Mouse (Mus musculus): ENCODE measurements around the gene Grin2c. TPM values are rescaled to one million over a fixed set of nuclear protein-coding genes. Genes with fewer than 3 reads are reported as not detected.

Grin2c gene
- polyA plus RNA-seq, 1 experiment from 2014 or later = 0.21 TPM

DNA sequence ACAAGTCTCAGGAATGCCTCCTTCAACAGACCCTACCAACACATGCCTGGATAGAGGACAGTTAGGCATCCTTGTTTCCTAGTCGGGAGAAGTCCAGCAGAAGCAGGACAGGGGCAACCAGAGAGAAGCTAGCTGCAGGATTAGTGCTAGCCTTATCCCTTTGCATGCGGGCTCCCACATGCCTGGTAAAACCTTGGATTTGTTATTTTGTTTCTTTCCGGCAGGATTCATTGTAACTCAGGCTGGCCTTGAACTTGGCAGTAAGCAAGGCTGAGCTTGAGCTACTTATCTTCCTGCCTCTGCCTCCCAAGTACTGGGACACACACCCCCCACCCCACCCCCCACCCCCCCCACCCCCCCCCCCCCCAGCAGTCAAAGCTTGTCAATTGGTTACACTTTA lies 15.8 kb downstream of the Grin2c start:
- H3K4me3 ChIP-seq = no peak overlapping the region
- H3K27ac ChIP-seq = no peak overlapping the region
- 60% methylated on average over 3 of the region's 3 CpGs for WGBS
- ATAC-seq (replicated peaks) = no peak
- H3K36me3 ChIP-seq (replicated peaks) = no peaks in the 10 kb centered on the region
- H3K4me1 ChIP-seq = peaks cover 31% of the 10 kb centered on the region
- no peak overlapping the region for H3K9ac ChIP-seq
- no peak overlapping the region for H3K4me2 ChIP-seq
- peaks cover 47% of the 10 kb centered on the region for H3K27me3 ChIP-seq (replicated peaks)
- no peaks in the 10 kb centered on the region for H3K9me3 ChIP-seq

DNA sequence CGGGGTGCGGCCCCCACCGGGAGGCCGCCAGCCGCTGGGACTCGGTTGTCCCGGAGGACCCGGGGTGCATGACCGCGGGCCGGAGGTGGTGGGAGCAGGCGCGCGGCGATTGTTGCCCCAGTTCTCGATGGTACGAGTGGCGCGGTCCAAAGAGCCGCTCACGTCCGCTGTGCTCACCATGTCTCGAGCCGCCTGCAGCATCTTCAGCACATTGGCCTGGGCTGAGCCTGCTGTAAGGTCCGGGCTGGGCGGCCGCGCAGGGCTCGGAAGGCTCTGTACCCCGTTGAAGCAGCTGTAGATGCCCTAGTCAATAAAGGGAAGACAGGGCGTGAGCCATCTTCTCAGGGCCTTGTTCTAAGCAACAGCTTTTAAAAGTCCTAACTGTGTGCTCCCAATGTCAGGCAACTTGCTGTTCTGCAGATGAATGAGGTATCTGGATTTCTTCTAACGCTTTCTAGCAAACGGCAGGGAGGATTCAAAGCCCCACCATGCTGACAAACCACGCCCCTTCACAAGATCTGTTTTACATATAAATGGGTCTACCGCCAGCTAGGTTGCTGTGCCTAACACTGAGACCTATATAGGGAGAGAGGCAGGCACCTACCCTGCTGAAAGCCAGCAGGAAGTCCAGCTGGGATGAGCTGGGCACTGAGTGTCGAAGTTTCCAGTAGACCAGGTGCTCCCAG lies 16.5 kb downstream of the Grin2c start:
- Histone ChIP-seq H3K4me3 (peak overlapping the region; percentile 50), H3K27ac (no peak overlapping the region), H3K9me3 (no peaks in the 10 kb centered on the region), H3K4me2 (peak overlapping the region; percentile 97), H3K27me3 (replicated peaks) (peaks cover 43% of the 10 kb centered on the region), H3K9ac (peak overlapping the region; percentile 48), H3K4me1 (peaks cover 32% of the 10 kb centered on the region), H3K36me3 (replicated peaks) (no peaks in the 10 kb centered on the region)
- ATAC-seq (replicated peaks) = no peak
- WGBS = under 1% methylated on average over 36 of the region's 36 CpGs

GRCm38 (mm10) chr11:115249721-115250404 lies 17.2 kb downstream of the Grin2c start:
- Histone ChIP-seq H3K9ac (peak overlapping the region; percentile 48), H3K27ac (no peak overlapping the region), H3K36me3 (replicated peaks) (no peaks in the 10 kb centered on the region), H3K4me2 (peak overlapping the region; percentile 97), H3K9me3 (no peaks in the 10 kb centered on the region), H3K27me3 (replicated peaks) (peaks cover 43% of the 10 kb centered on the region), H3K4me3 (peak overlapping the region; percentile 50), H3K4me1 (peaks cover 32% of the 10 kb centered on the region)
- 2% methylated on average over 63 of the region's 63 CpGs for WGBS
- ATAC-seq (replicated peaks) = peak; percentile 57

GRCm38 (mm10) chr11:115247945-115248344 lies 19.1 kb downstream of the Grin2c start:
- H3K36me3 ChIP-seq (replicated peaks) = 0 out of 2 replicates have a peak, but pooled peaks cover 5% of the 10 kb centered on the region
- 70% methylated on average over 6 of the region's 6 CpGs for WGBS
- H3K4me2 ChIP-seq = no peak overlapping the region
- ATAC-seq (replicated peaks) = no peak
- H3K27ac ChIP-seq = no peak overlapping the region
- no peaks in the 10 kb centered on the region for H3K9me3 ChIP-seq
- H3K4me3 ChIP-seq = no peak overlapping the region
- H3K4me1 ChIP-seq = peaks cover 32% of the 10 kb centered on the region
- no peak overlapping the region for H3K9ac ChIP-seq
- H3K27me3 ChIP-seq (replicated peaks) = peaks cover 43% of the 10 kb centered on the region

GRCm38 (mm10) chr11:115247240-115247639 lies 19.8 kb downstream of the Grin2c start:
- no peak overlapping the region for H3K4me3 ChIP-seq
- H3K27me3 ChIP-seq (replicated peaks) = peaks cover 40% of the 10 kb centered on the region
- H3K9me3 ChIP-seq = no peaks in the 10 kb centered on the region
- WGBS = 43% methylated on average over 3 of the region's 3 CpGs
- 0 out of 2 replicates have a peak, but pooled peaks cover 5% of the 10 kb centered on the region for H3K36me3 ChIP-seq (replicated peaks)
- H3K4me2 ChIP-seq = no peak overlapping the region
- no peak overlapping the region for H3K9ac ChIP-seq
- no peak for ATAC-seq (replicated peaks)
- no peak overlapping the region for H3K27ac ChIP-seq
- peaks cover 32% of the 10 kb centered on the region for H3K4me1 ChIP-seq

DNA sequence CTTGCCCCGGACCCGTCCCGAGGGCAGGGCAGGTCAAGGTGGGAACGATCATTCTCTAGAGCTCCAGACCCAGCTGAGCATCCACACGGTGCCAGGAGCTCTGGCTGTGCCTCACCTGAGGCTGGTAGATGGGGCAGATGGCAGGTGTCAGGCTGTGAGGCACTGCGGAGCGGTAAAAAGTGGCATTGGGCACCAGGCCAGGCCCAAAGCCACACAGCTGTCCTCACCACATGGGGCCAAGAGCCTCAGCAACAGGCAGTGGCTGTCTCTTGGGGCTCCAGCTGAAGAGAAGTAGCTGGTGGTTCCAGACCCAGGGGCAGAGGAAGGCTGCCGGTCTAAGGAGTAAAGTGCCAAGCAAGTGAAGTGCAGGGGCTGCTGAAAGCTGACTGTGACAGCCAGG lies 20.7 kb downstream of the Grin2c start:
- H3K4me3 ChIP-seq = no peak overlapping the region
- peaks cover 32% of the 10 kb centered on the region for H3K4me1 ChIP-seq
- H3K9me3 ChIP-seq = no peaks in the 10 kb centered on the region
- no peak overlapping the region for H3K4me2 ChIP-seq
- H3K9ac ChIP-seq = no peak overlapping the region
- 53% methylated on average over 8 of the region's 8 CpGs for WGBS
- H3K36me3 ChIP-seq (replicated peaks) = 0 out of 2 replicates have a peak, but pooled peaks cover 5% of the 10 kb centered on the region
- no peak for ATAC-seq (replicated peaks)
- H3K27ac ChIP-seq = no peak overlapping the region
- H3K27me3 ChIP-seq (replicated peaks) = peaks cover 40% of the 10 kb centered on the region

GRCm38 (mm10) chr11:115244840-115245239 lies 22.2 kb downstream of the Grin2c start:
- 0 out of 2 replicates have a peak, but pooled peaks cover 5% of the 10 kb centered on the region for H3K36me3 ChIP-seq (replicated peaks)
- H3K4me1 ChIP-seq = peaks cover 22% of the 10 kb centered on the region
- H3K9ac ChIP-seq = no peak overlapping the region
- no peak overlapping the region for H3K27ac ChIP-seq
- no peak overlapping the region for H3K4me2 ChIP-seq
- no peak for ATAC-seq (replicated peaks)
- H3K27me3 ChIP-seq (replicated peaks) = peaks cover 25% of the 10 kb centered on the region
- WGBS = 89% methylated on average over 8 of the region's 8 CpGs
- H3K4me3 ChIP-seq = no peak overlapping the region
- no peaks in the 10 kb centered on the region for H3K9me3 ChIP-seq

- Histone ChIP-seq H3K9me3 (no peaks in the 10 kb centered on the region), H3K4me1 (peaks cover 18% of the 10 kb centered on the region), H3K4me2 (no peak overlapping the region), H3K27ac (no peak overlapping the region), H3K9ac (no peak overlapping the region), H3K27me3 (replicated peaks) (peaks cover 15% of the 10 kb centered on the region), H3K36me3 (replicated peaks) (0 out of 2 replicates have a peak, but pooled peaks cover 5% of the 10 kb centered on the region), H3K4me3 (no peak overlapping the region)
- no peak for ATAC-seq (replicated peaks)
- 89% methylated on average over 12 of the region's 12 CpGs for WGBS
Measured at GRCm38 (mm10) chr11:115243783-115244182, 23.3 kb downstream of the Grin2c start.

- Histone ChIP-seq H3K4me3 (no peak overlapping the region), H3K4me2 (no peak overlapping the region), H3K9ac (no peak overlapping the region), H3K9me3 (no peaks in the 10 kb centered on the region), H3K27ac (no peak overlapping the region), H3K27me3 (replicated peaks) (peaks cover 4% of the 10 kb centered on the region), H3K4me1 (peaks cover 16% of the 10 kb centered on the region), H3K36me3 (replicated peaks) (0 out of 2 replicates have a peak, but pooled peaks cover 5% of the 10 kb centered on the region)
- ATAC-seq (replicated peaks) = no peak
- WGBS = 65% methylated on average over 3 of the region's 3 CpGs
Measured at GRCm38 (mm10) chr11:115242746-115243145, 24.3 kb downstream of the Grin2c start.

GRCm38 (mm10) chr11:115241402-115241801 lies 25.6 kb downstream of the Grin2c start:
- no peaks in the 10 kb centered on the region for H3K9me3 ChIP-seq
- no peak overlapping the region for H3K4me3 ChIP-seq
- peaks cover 5% of the 10 kb centered on the region for H3K4me1 ChIP-seq
- no peak overlapping the region for H3K9ac ChIP-seq
- H3K27ac ChIP-seq = no peak overlapping the region
- 0 out of 2 replicates have a peak, but pooled peaks cover 5% of the 10 kb centered on the region for H3K36me3 ChIP-seq (replicated peaks)
- 0 out of 2 replicates have a peak, but pooled peaks cover 3% of the 10 kb centered on the region for H3K27me3 ChIP-seq (replicated peaks)
- no peak for ATAC-seq (replicated peaks)
- no peak overlapping the region for H3K4me2 ChIP-seq
- 81% methylated on average over 11 of the region's 11 CpGs for WGBS

DNA sequence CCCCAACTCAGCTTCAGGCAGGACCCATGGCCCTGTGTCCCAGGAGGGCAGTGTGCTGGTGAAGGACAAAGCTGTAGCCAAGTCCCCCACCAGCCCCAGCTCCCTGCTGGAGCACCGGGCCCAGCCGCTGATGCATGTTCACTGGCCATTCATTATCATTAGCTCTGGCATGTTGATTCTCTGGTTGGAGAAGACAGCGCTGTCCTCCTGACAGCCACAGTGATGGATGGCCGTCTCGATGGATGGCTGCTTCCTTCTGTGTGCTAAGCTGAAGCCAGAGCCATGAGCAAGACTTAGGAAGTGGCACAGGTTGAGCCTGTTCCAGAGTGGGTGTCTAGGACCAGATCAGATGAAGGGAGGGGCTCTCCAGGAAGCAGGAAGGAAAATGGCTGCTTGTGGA lies 30.5 kb downstream of the Grin2c start:
- H3K9ac ChIP-seq = no peak overlapping the region
- ATAC-seq (replicated peaks) = no peak
- H3K27ac ChIP-seq = no peak overlapping the region
- H3K4me1 ChIP-seq = peaks cover 34% of the 10 kb centered on the region
- no peaks in the 10 kb centered on the region for H3K27me3 ChIP-seq (replicated peaks)
- no peak overlapping the region for H3K4me2 ChIP-seq
- H3K4me3 ChIP-seq = no peak overlapping the region
- no peaks in the 10 kb centered on the region for H3K36me3 ChIP-seq (replicated peaks)
- H3K9me3 ChIP-seq = no peaks in the 10 kb centered on the region
- WGBS = 60% methylated on average over 5 of the region's 5 CpGs

GRCm38 (mm10) chr11:115234320-115235044 lies 32.6 kb downstream of the Grin2c start:
- Histone ChIP-seq H3K36me3 (replicated peaks) (no peaks in the 10 kb centered on the region), H3K4me1 (peaks cover 40% of the 10 kb centered on the region), H3K9ac (no peak overlapping the region), H3K4me2 (no peak overlapping the region), H3K9me3 (no peaks in the 10 kb centered on the region), H3K27me3 (replicated peaks) (no peaks in the 10 kb centered on the region), H3K27ac (no peak overlapping the region), H3K4me3 (no peak overlapping the region)
- ATAC-seq (replicated peaks) = 0 out of 2 replicates have a peak, but pooled peaks have one; percentile 12
- 71% methylated on average over 15 of the region's 15 CpGs for WGBS

Measured in midbrain, embryonic 15.5 days (tissue).